Mouse (Mus musculus): ENCODE measurements around the gene Eif1ad. TPM values are rescaled to one million over a fixed set of nuclear protein-coding genes. Genes with fewer than 3 reads are reported as not detected.

Eif1ad gene
- polyA plus RNA-seq, 1 experiment = 26.0 TPM

GRCm38 (mm10) chr19:5364124-5364523 is 2.4 kb upstream of the Eif1ad start:
- H3K4me3 ChIP-seq (ENCODE audit: insufficient read depth, low read depth, low read length) = no peak overlapping the region
- peaks cover 20% of the 10 kb centered on the region for H3K4me1 ChIP-seq (ENCODE audit: control insufficient read depth, insufficient read depth, insufficient read length, low read length)
- H3K27ac ChIP-seq (replicated peaks; ENCODE audit: low read depth, low read length) = peak overlapping the region; percentile 51; the same call in 1 of the 2 replicates

GRCm38 (mm10) chr19:5365751-5366150 is 790 bp upstream of the Eif1ad start:
- Histone ChIP-seq H3K4me3 (ENCODE audit: insufficient read depth, low read depth, low read length) (peak overlapping the region; percentile 68), H3K4me1 (ENCODE audit: control insufficient read depth, insufficient read depth, insufficient read length, low read length) (peaks cover 20% of the 10 kb centered on the region), H3K27ac (replicated peaks; ENCODE audit: low read depth, low read length) (peak overlapping the region; percentile 56)

- peak within 1 kb of the TSS; percentile 85 for H3K4me3 ChIP-seq (ENCODE audit: insufficient read depth, low read depth, low read length)
- H3K4me1 ChIP-seq (ENCODE audit: control insufficient read depth, insufficient read depth, insufficient read length, low read length) = peaks cover 20% of the 10 kb centered on the region
- H3K27ac ChIP-seq (replicated peaks; ENCODE audit: low read depth, low read length) = peak within 1 kb of the TSS; percentile 94
Observed at GRCm38 (mm10) chr19:5367053-5367359, 465 bp downstream of the Eif1ad start, which contains the start of gene Banf1. Gene Banf1, minus strand, starts transcription at chr19:5367168.

- Histone ChIP-seq H3K4me1 (ENCODE audit: control insufficient read depth, insufficient read depth, insufficient read length, low read length) (peaks cover 20% of the 10 kb centered on the region), H3K4me3 (ENCODE audit: insufficient read depth, low read depth, low read length) (peak overlapping the region; percentile 85), H3K27ac (replicated peaks; ENCODE audit: low read depth, low read length) (peak overlapping the region; percentile 94; the same call in 1 of the 2 replicates)
Observed at GRCm38 (mm10) chr19:5367455-5367854, 914 bp downstream of the Eif1ad start.

GRCm38 (mm10) chr19:5370932-5371331 is 4.4 kb downstream of the Eif1ad start:
- no peak overlapping the region for H3K4me3 ChIP-seq (ENCODE audit: insufficient read depth, low read depth, low read length)
- H3K4me1 ChIP-seq (ENCODE audit: control insufficient read depth, insufficient read depth, insufficient read length, low read length) = peaks cover 10% of the 10 kb centered on the region
- H3K27ac ChIP-seq (replicated peaks; ENCODE audit: low read depth, low read length) = no peak overlapping the region

GRCm38 (mm10) chr19:5372724-5373123 is 6.2 kb downstream of the Eif1ad start:
- peaks cover 5% of the 10 kb centered on the region for H3K4me1 ChIP-seq (ENCODE audit: control insufficient read depth, insufficient read depth, insufficient read length, low read length)
- H3K27ac ChIP-seq (replicated peaks; ENCODE audit: low read depth, low read length) = no peak overlapping the region
- H3K4me3 ChIP-seq (ENCODE audit: insufficient read depth, low read depth, low read length) = no peak overlapping the region

- H3K4me3 ChIP-seq (ENCODE audit: insufficient read depth, low read depth, low read length) = no peak overlapping the region
Observed at GRCm38 (mm10) chr19:5374177-5374576, 7.6 kb downstream of the Eif1ad start.

GRCm38 (mm10) chr19:5374748-5375147 is 8.2 kb downstream of the Eif1ad start:
- Histone ChIP-seq H3K27ac (replicated peaks; ENCODE audit: low read depth, low read length) (no peak overlapping the region), H3K4me3 (ENCODE audit: insufficient read depth, low read depth, low read length) (no peak overlapping the region), H3K4me1 (ENCODE audit: control insufficient read depth, insufficient read depth, insufficient read length, low read length) (no peaks in the 10 kb centered on the region)

More at GRCm38 (mm10) chr19:5374177-5374576, 7.6 kb downstream of the Eif1ad start:
- Histone ChIP-seq H3K27ac (replicated peaks; ENCODE audit: low read depth, low read length) (no peak overlapping the region), H3K4me1 (ENCODE audit: control insufficient read depth, insufficient read depth, insufficient read length, low read length) (no peaks in the 10 kb centered on the region)

GRCm38 (mm10) chr19:5377446-5377845 is 10.9 kb downstream of the Eif1ad start:
- no peak overlapping the region for H3K27ac ChIP-seq (replicated peaks; ENCODE audit: low read depth, low read length)
- H3K4me1 ChIP-seq (ENCODE audit: control insufficient read depth, insufficient read depth, insufficient read length, low read length) = no peaks in the 10 kb centered on the region
- H3K4me3 ChIP-seq (ENCODE audit: insufficient read depth, low read depth, low read length) = no peak overlapping the region

- no peak overlapping the region for H3K27ac ChIP-seq (replicated peaks; ENCODE audit: low read depth, low read length)
- peaks cover 6% of the 10 kb centered on the region; the same call in 1 of the 2 replicates for H3K4me1 ChIP-seq (ENCODE audit: control insufficient read depth, insufficient read depth, insufficient read length, low read length)
- no peak overlapping the region for H3K4me3 ChIP-seq (ENCODE audit: insufficient read depth, low read depth, low read length)
Observed at GRCm38 (mm10) chr19:5383326-5383725, 16.8 kb downstream of the Eif1ad start.

- peaks cover 10% of the 10 kb centered on the region; the same call in 1 of the 2 replicates for H3K4me1 ChIP-seq (ENCODE audit: control insufficient read depth, insufficient read depth, insufficient read length, low read length)
- H3K27ac ChIP-seq (replicated peaks; ENCODE audit: low read depth, low read length) = no peak overlapping the region
- H3K4me3 ChIP-seq (ENCODE audit: insufficient read depth, low read depth, low read length) = no peak overlapping the region
Observed at GRCm38 (mm10) chr19:5384715-5385114, 18.2 kb downstream of the Eif1ad start.

GRCm38 (mm10) chr19:5388011-5388441 is 21.5 kb downstream of the Eif1ad start:
- Histone ChIP-seq H3K4me1 (ENCODE audit: control insufficient read depth, insufficient read depth, insufficient read length, low read length) (peaks cover 14% of the 10 kb centered on the region; the same call in 1 of the 2 replicates), H3K27ac (replicated peaks; ENCODE audit: low read depth, low read length) (peak overlapping the region; percentile 66), H3K4me3 (ENCODE audit: insufficient read depth, low read depth, low read length) (peak overlapping the region; percentile 92)

- Histone ChIP-seq H3K27ac (replicated peaks; ENCODE audit: low read depth, low read length) (peak within 1 kb of the TSS; percentile 83), H3K4me1 (ENCODE audit: control insufficient read depth, insufficient read depth, insufficient read length, low read length) (peaks cover 14% of the 10 kb centered on the region; the same call in 1 of the 2 replicates), H3K4me3 (ENCODE audit: insufficient read depth, low read depth, low read length) (peak within 1 kb of the TSS; percentile 92)
Observed at GRCm38 (mm10) chr19:5388588-5389242, 22.2 kb downstream of the Eif1ad start, which contains the start of gene Sart1. Gene Sart1, minus strand, starts transcription at chr19:5388703.

GRCm38 (mm10) chr19:5389647-5390046 is 23.1 kb downstream of the Eif1ad start:
- H3K4me1 ChIP-seq (ENCODE audit: control insufficient read depth, insufficient read depth, insufficient read length, low read length) = peaks cover 14% of the 10 kb centered on the region; the same call in 1 of the 2 replicates
- peak overlapping the region; percentile 82 for H3K4me3 ChIP-seq (ENCODE audit: insufficient read depth, low read depth, low read length)
- H3K27ac ChIP-seq (replicated peaks; ENCODE audit: low read depth, low read length) = 0 out of 2 replicates have a peak overlapping the region, but pooled peaks have one; percentile 15

GRCm38 (mm10) chr19:5390416-5390815 is 23.9 kb downstream of the Eif1ad start:
- Histone ChIP-seq H3K27ac (replicated peaks; ENCODE audit: low read depth, low read length) (no peak overlapping the region), H3K4me3 (ENCODE audit: insufficient read depth, low read depth, low read length) (no peak overlapping the region), H3K4me1 (ENCODE audit: control insufficient read depth, insufficient read depth, insufficient read length, low read length) (peaks cover 14% of the 10 kb centered on the region; the same call in 1 of the 2 replicates)

- H3K4me3 ChIP-seq (ENCODE audit: insufficient read depth, low read depth, low read length) = no peak overlapping the region
- no peak overlapping the region for H3K27ac ChIP-seq (replicated peaks; ENCODE audit: low read depth, low read length)
Observed at GRCm38 (mm10) chr19:5392892-5393291, 26.4 kb downstream of the Eif1ad start.

More at GRCm38 (mm10) chr19:5392892-5393291, 26.4 kb downstream of the Eif1ad start:
- H3K4me1 ChIP-seq (ENCODE audit: control insufficient read depth, insufficient read depth, insufficient read length, low read length) = peaks cover 8% of the 10 kb centered on the region; the same call in 1 of the 2 replicates

All from brown adipose tissue, adult 24 weeks (tissue).